Mouse (Mus musculus) bone marrow, adult 2 months (tissue): Measurements from ENCODE around the gene Hsd3b7.

ENCODE experiments used
- CTCF ChIP-seq: fragments of 200-500 bp; IDR thresholded peaks from 2 replicates; pipeline ENCODE4 v1.5.1; 2011; ENCODE audit warnings: low read length, control low read depth; ENCODE audit not compliant: control insufficient read depth, insufficient read depth
- POLR2A ChIP-seq: fragments of 200-500 bp; IDR thresholded peaks from 2 replicates; pipeline ENCODE4 v1.6.1; 2011; ENCODE audit warnings: low read depth, mild to moderate bottlenecking, control low read depth, low read length, borderline replicate concordance; ENCODE audit not compliant: control insufficient read depth

DNA sequence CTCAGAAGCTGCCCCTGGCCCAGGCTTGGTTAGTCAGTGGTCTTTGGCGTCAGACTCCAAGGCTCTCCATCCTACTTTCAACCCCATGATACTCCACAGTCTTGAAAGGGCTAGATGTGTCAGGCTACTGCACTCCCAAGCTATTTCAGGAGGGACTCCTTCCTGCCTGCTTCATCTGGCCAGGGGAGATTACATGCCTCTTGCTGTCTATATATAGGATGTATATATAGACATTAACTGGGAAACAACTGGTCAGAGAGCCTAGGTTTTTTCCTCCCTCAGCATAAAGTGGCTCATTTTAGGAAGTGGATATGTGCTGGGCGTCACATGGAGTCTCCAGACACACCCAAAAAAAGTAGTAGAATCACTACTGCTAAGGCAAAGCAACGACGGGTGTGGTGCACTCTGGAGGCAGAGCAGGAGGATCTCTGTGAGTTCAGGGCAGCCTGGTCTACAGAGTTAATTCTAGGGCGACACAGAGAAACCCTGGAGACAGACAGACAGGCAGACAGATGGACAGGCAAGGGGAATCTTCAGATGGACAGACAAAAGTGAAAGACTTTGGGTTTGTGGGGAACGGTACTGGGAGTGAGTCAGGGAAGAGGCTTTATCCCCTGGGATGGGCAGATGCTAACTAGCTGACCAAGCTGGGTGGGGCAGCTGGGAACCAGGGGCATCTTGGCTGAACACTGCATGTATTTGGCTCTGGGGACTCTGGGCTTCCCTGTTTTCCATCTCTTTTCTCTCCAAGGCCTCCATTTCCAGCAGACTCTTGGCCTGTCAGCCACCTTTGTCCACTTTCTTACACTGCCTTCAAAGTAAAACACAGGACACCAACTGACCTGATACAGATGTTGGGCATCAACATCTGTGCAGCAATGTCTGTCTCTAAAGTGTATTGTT is 49.8 kb downstream of the Hsd3b7 start:
- TF ChIP-seq CTCF (no peak), POLR2A (no peak)
